Comparison of ENCODE assay signal across 17 mouse cellular contexts in genomic region chr4:123602700-123603261, GRCm38 (mm10).
"Had no signal": no experiment of that assay in that cellular context is flagged by ENCODE, and none has a peak within 500 bp of the region (broad histone marks: within the 10 kb centered on the region; RNA-seq: fewer than 3 reads in every experiment).

No protein-coding gene starts in this region.

- H3K27me3 ChIP-seq: intestine, embryonic 15.5 days; limb, embryonic 12.5 days; liver, embryonic 13.5 days; lung, embryonic 15.5 days; midbrain, embryonic 12.5 days had no signal

- H3K36me3 ChIP-seq: intestine, embryonic 15.5 days; limb, embryonic 12.5 days; liver, embryonic 13.5 days; midbrain, embryonic 12.5 days had no signal

- ATAC-seq: intestine, embryonic 15.5 days; liver, postnatal 0 days had no signal

- H3K4me2 ChIP-seq: intestine, embryonic 15.5 days; limb, embryonic 12.5 days; liver, embryonic 13.5 days; lung, embryonic 15.5 days; midbrain, embryonic 12.5 days had no signal

- DNase-seq: kidney, adult 18-20 months; kidney, postnatal 10 days; kidney, postnatal 4 days; liver; liver, embryonic 13.5 days; liver, postnatal 0 days; lung, postnatal 36 days; retina, postnatal 1 day; right cerebral cortex, postnatal 4 days; spleen, adult 18-20 months; thymus, adult 18-20 months; thymus, postnatal 25 days had no signal

- H3K4me3 ChIP-seq: intestine, embryonic 15.5 days; layer of hippocampus, adult 2 months; limb, embryonic 12.5 days; liver, embryonic 13.5 days; lung, embryonic 15.5 days; midbrain, embryonic 12.5 days had no signal

- H3K4me1 ChIP-seq: intestine, embryonic 15.5 days had no signal

- H3K9ac ChIP-seq: intestine, embryonic 15.5 days; limb, embryonic 12.5 days; liver, embryonic 13.5 days; liver, postnatal 0 days; lung, embryonic 15.5 days; midbrain, embryonic 12.5 days had no signal

- H3K9me3 ChIP-seq: intestine, embryonic 15.5 days; limb, embryonic 12.5 days; liver, embryonic 13.5 days; lung, embryonic 15.5 days had no signal

- H3K27ac ChIP-seq: intestine, embryonic 15.5 days; layer of hippocampus, adult 2 months; limb, embryonic 12.5 days; liver, embryonic 13.5 days; lung, embryonic 15.5 days had no signal
